11 mouse cellular contexts compared by ENCODE assay signal in the genomic region with DNA sequence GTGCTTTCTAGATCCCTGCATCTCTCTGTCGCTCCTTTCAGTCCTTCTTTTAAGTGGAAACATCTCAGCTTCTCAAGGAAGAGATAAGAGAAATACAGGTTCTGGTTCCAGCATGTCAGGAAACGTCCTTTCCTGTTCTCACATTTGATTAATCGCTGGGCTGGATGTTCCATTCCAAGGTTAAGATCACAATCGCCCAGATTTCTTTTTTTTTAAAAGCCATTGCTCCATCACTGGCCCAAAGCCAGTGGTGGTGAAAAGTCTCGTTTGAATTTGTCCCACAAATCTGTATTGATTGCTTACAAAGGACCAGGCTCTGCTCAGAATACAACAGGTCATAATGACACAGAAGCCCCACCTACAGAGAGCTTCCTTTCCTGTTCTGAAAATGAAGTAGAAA.
DNase-seq lines count a peak whose midpoint lies in the region; ATAC-seq and TF ChIP-seq lines count a peak whose summit lies in the region.
"Had no signal": no experiment of that assay in that cellular context is flagged by ENCODE, and none has a peak within 500 bp of the region (broad histone marks: within the 10 kb centered on the region; RNA-seq: fewer than 3 reads in every experiment).

No protein-coding gene starts in this region.

- no peak overlapping the region for H3K9ac ChIP-seq in liver, adult 2 months (ENCODE audit: low read depth, low read length)
- H3K9ac ChIP-seq in liver, embryonic 12.5 days, result no peak overlapping the region
- H3K9ac ChIP-seq in heart, embryonic 13.5 days, result no peak overlapping the region
- no peak overlapping the region for H3K9ac ChIP-seq in intestine, embryonic 15.5 days
- H3K9ac ChIP-seq: embryonic facial prominence, embryonic 12.5 days; forebrain, postnatal 0 days; lung, embryonic 15.5 days had no signal

- no peaks in the 10 kb centered on the region for H3K9me3 ChIP-seq in liver, embryonic 12.5 days (replicated peaks)
- H3K9me3 ChIP-seq in heart, embryonic 13.5 days, result no peaks in the 10 kb centered on the region
- H3K9me3 ChIP-seq in intestine, embryonic 15.5 days, result no peaks in the 10 kb centered on the region
- H3K9me3 ChIP-seq: embryonic facial prominence, embryonic 12.5 days; lung, embryonic 15.5 days had no signal

- H3K4me3 ChIP-seq in liver, adult 2 months (ENCODE audit: insufficient read depth, low read depth, low read length), result no peak overlapping the region
- H3K4me3 ChIP-seq in liver, embryonic 12.5 days, result no peak overlapping the region
- H3K4me3 ChIP-seq in heart, embryonic 13.5 days, result no peak overlapping the region
- H3K4me3 ChIP-seq in intestine, embryonic 15.5 days (replicated peaks), result no peak overlapping the region
- H3K4me3 ChIP-seq: embryonic facial prominence, embryonic 12.5 days; lung, embryonic 15.5 days had no signal

- H3K27me3 ChIP-seq in liver, adult 2 months (ENCODE audit: control insufficient read depth, insufficient read depth, low read length), result no peaks in the 10 kb centered on the region
- H3K27me3 ChIP-seq in liver, embryonic 12.5 days (replicated peaks), result no peaks in the 10 kb centered on the region
- H3K27me3 ChIP-seq in heart, embryonic 13.5 days (replicated peaks), result no peaks in the 10 kb centered on the region
- no peaks in the 10 kb centered on the region for H3K27me3 ChIP-seq in intestine, embryonic 15.5 days (replicated peaks)
- H3K27me3 ChIP-seq: embryonic facial prominence, embryonic 12.5 days; lung, embryonic 15.5 days had no signal

- intact Hi-C loops in left cerebral cortex, postnatal 4 days (cut with DNase I), result no loop called here

- no peaks in the 10 kb centered on the region for H3K36me3 ChIP-seq in liver, adult 2 months (ENCODE audit: control insufficient read depth, insufficient read depth, low read length)
- H3K36me3 ChIP-seq in liver, embryonic 12.5 days, result no peaks in the 10 kb centered on the region
- H3K36me3 ChIP-seq in heart, embryonic 13.5 days, result no peaks in the 10 kb centered on the region
- no peaks in the 10 kb centered on the region for H3K36me3 ChIP-seq in intestine, embryonic 15.5 days
- H3K36me3 ChIP-seq: embryonic facial prominence, embryonic 12.5 days; lung, embryonic 15.5 days had no signal

- no peak overlapping the region for H3K4me2 ChIP-seq in liver, embryonic 12.5 days
- H3K4me2 ChIP-seq in heart, embryonic 13.5 days, result no peak overlapping the region
- H3K4me2 ChIP-seq in intestine, embryonic 15.5 days (replicated peaks), result no peak overlapping the region
- H3K4me2 ChIP-seq: embryonic facial prominence, embryonic 12.5 days; lung, embryonic 15.5 days had no signal

- DNase-seq in liver, adult 2 months (ENCODE audit: extremely low read depth, low read depth, low spot score), result peak; percentile 96
- peak; percentile 88 for DNase-seq in adrenal gland, adult 2 months
- peak; percentile 77 for DNase-seq in lung, postnatal 36 days
- DNase-seq in left cerebral cortex, postnatal 4 days, result no peak
- DNase-seq: cerebellum, adult 8-10 months; forebrain, postnatal 0 days had no signal

- H3K79me2 ChIP-seq in liver, adult 2 months (ENCODE audit: control insufficient read depth, insufficient read depth, low read length), result no peaks in the 10 kb centered on the region

- peak overlapping the region; percentile 63 for H3K27ac ChIP-seq in liver, adult 2 months (replicated peaks; ENCODE audit: insufficient read depth, low read depth, low read length)
- H3K27ac ChIP-seq in liver, embryonic 12.5 days, result no peak overlapping the region
- 0 out of 2 replicates have a peak overlapping the region, but pooled peaks have one; percentile 20 for H3K27ac ChIP-seq in heart, embryonic 13.5 days (replicated peaks)
- H3K27ac ChIP-seq in intestine, embryonic 15.5 days, result no peak overlapping the region
- H3K27ac ChIP-seq: embryonic facial prominence, embryonic 12.5 days had no signal

- H3K4me1 ChIP-seq in liver, adult 2 months (ENCODE audit: control insufficient read depth, insufficient read depth, low read length), result peaks cover 18% of the 10 kb centered on the region
- H3K4me1 ChIP-seq in liver, embryonic 12.5 days, result no peaks in the 10 kb centered on the region
- H3K4me1 ChIP-seq in heart, embryonic 13.5 days, result peaks cover 25% of the 10 kb centered on the region
- peaks cover 5% of the 10 kb centered on the region; the same call in 1 of the 2 replicates for H3K4me1 ChIP-seq in intestine, embryonic 15.5 days (replicated peaks)

- no peak for TF ChIP-seq CTCF in liver, adult 2 months (IDR thresholded peaks at IDR 0.05; ENCODE audit: low read depth, low read length)

- no peak for ATAC-seq in liver, embryonic 12.5 days
- no peak for ATAC-seq in heart, embryonic 13.5 days (ENCODE audit: extremely low read depth, insufficient number of reproducible peaks, low FRiP score, low TSS enrichment)
- no peak for ATAC-seq in intestine, embryonic 15.5 days
- ATAC-seq: forebrain, postnatal 0 days had no signal

- WGBS in liver, adult 2 months, result 12% methylated on average over 5 of the region's 5 CpGs
- WGBS in liver, embryonic 12.5 days (ENCODE audit: insufficient replicate concordance), result 21% methylated on average over 5 of the region's 5 CpGs
- WGBS in heart, embryonic 13.5 days, result 18% methylated on average over 5 of the region's 5 CpGs
- 59% methylated on average over 5 of the region's 5 CpGs for WGBS in intestine, embryonic 15.5 days

- TF ChIP-seq POLR2A in liver, adult 2 months (IDR thresholded peaks at IDR 0.05; ENCODE audit: extremely low read depth, insufficient read depth, low read length), result no peak

Comparison
In these comparisons a context has a peak if more than half of its experiments do, and no peak if none do; other contexts are left out.
1. H3K27ac ChIP-seq: peak in liver, adult 2 months (single experiment) and heart, embryonic 13.5 days (single experiment); none in liver, embryonic 12.5 days (single experiment) and intestine, embryonic 15.5 days (single experiment).